Mouse (Mus musculus): ENCODE results near the gene Bloc1s6. TPM values are rescaled to one million over a fixed set of nuclear protein-coding genes. Genes with fewer than 3 reads are reported as not detected.

Bloc1s6 gene
- polyA plus RNA-seq, 1 experiment: 36.4 TPM

- H3K27ac ChIP-seq (ENCODE audit: insufficient read depth, low read length): no peak overlapping the region
- peaks cover 16% of the 10 kb centered on the region; the same call in 1 of the 2 replicates for H3K4me1 ChIP-seq (ENCODE audit: control insufficient read depth, insufficient read depth, low read length)
- H3K4me3 ChIP-seq (ENCODE audit: insufficient read depth, low read length): no peak overlapping the region
- TF ChIP-seq POLR2A (IDR thresholded peaks at IDR 0.05; ENCODE audit: low read depth, low read length) (no peak), CTCF (IDR thresholded peaks at IDR 0.05; ENCODE audit: borderline replicate concordance, insufficient read depth, low read length) (no peak)
Observed at GRCm38 (mm10) chr2:122712848-122713247, 25.5 kb upstream of the Bloc1s6 start.

GRCm38 (mm10) chr2:122715148-122715692 lies 23.1 kb upstream of the Bloc1s6 start:
- Histone ChIP-seq H3K4me3 (ENCODE audit: insufficient read depth, low read length) (no peak overlapping the region), H3K27ac (ENCODE audit: insufficient read depth, low read length) (no peak overlapping the region), H3K4me1 (ENCODE audit: control insufficient read depth, insufficient read depth, low read length) (peaks cover 20% of the 10 kb centered on the region)
- TF ChIP-seq CTCF (IDR thresholded peaks at IDR 0.05; ENCODE audit: borderline replicate concordance, insufficient read depth, low read length) (no peak), POLR2A (IDR thresholded peaks at IDR 0.05; ENCODE audit: low read depth, low read length) (no peak)

- H3K27ac ChIP-seq (ENCODE audit: insufficient read depth, low read length): no peak overlapping the region
- H3K4me1 ChIP-seq (ENCODE audit: control insufficient read depth, insufficient read depth, low read length): peaks cover 20% of the 10 kb centered on the region
- no peak overlapping the region for H3K4me3 ChIP-seq (ENCODE audit: insufficient read depth, low read length)
- TF ChIP-seq CTCF (IDR thresholded peaks at IDR 0.05; ENCODE audit: borderline replicate concordance, insufficient read depth, low read length) (no peak), POLR2A (IDR thresholded peaks at IDR 0.05; ENCODE audit: low read depth, low read length) (no peak)
Observed at GRCm38 (mm10) chr2:122716301-122716842, 21.9 kb upstream of the Bloc1s6 start.

- Histone ChIP-seq H3K4me3 (ENCODE audit: insufficient read depth, low read length) (no peak overlapping the region), H3K27ac (ENCODE audit: insufficient read depth, low read length) (no peak overlapping the region), H3K4me1 (ENCODE audit: control insufficient read depth, insufficient read depth, low read length) (peaks cover 20% of the 10 kb centered on the region)
- TF ChIP-seq POLR2A (IDR thresholded peaks at IDR 0.05; ENCODE audit: low read depth, low read length) (no peak), CTCF (IDR thresholded peaks at IDR 0.05; ENCODE audit: borderline replicate concordance, insufficient read depth, low read length) (no peak)
Observed at GRCm38 (mm10) chr2:122719232-122719631, 19.1 kb upstream of the Bloc1s6 start.

- TF ChIP-seq POLR2A (IDR thresholded peaks at IDR 0.05; ENCODE audit: low read depth, low read length) (no peak), CTCF (IDR thresholded peaks at IDR 0.05; ENCODE audit: borderline replicate concordance, insufficient read depth, low read length) (no peak)
- H3K4me3 ChIP-seq (ENCODE audit: insufficient read depth, low read length): no peak overlapping the region
- no peak overlapping the region for H3K27ac ChIP-seq (ENCODE audit: insufficient read depth, low read length)
- H3K4me1 ChIP-seq (ENCODE audit: control insufficient read depth, insufficient read depth, low read length): peaks cover 16% of the 10 kb centered on the region
Observed at GRCm38 (mm10) chr2:122720564-122720963, 17.7 kb upstream of the Bloc1s6 start.

GRCm38 (mm10) chr2:122725604-122726003 lies 12.7 kb upstream of the Bloc1s6 start:
- TF ChIP-seq POLR2A (IDR thresholded peaks at IDR 0.05; ENCODE audit: low read depth, low read length): no peak
- TF ChIP-seq CTCF (IDR thresholded peaks at IDR 0.05; ENCODE audit: borderline replicate concordance, insufficient read depth, low read length): no peak
- H3K27ac ChIP-seq (ENCODE audit: insufficient read depth, low read length): no peak overlapping the region
- no peaks in the 10 kb centered on the region for H3K4me1 ChIP-seq (ENCODE audit: control insufficient read depth, insufficient read depth, low read length)
- H3K4me3 ChIP-seq (ENCODE audit: insufficient read depth, low read length): no peak overlapping the region

GRCm38 (mm10) chr2:122731456-122731855 lies 6.8 kb upstream of the Bloc1s6 start:
- H3K27ac ChIP-seq (ENCODE audit: insufficient read depth, low read length): no peak overlapping the region
- H3K4me3 ChIP-seq (ENCODE audit: insufficient read depth, low read length): no peak overlapping the region
- TF ChIP-seq POLR2A (IDR thresholded peaks at IDR 0.05; ENCODE audit: low read depth, low read length) (no peak), CTCF (IDR thresholded peaks at IDR 0.05; ENCODE audit: borderline replicate concordance, insufficient read depth, low read length) (no peak)
- peaks cover 4% of the 10 kb centered on the region; the same call in 1 of the 2 replicates for H3K4me1 ChIP-seq (ENCODE audit: control insufficient read depth, insufficient read depth, low read length)

- TF ChIP-seq CTCF (IDR thresholded peaks at IDR 0.05; ENCODE audit: borderline replicate concordance, insufficient read depth, low read length): no peak
- no peak for TF ChIP-seq POLR2A (IDR thresholded peaks at IDR 0.05; ENCODE audit: low read depth, low read length)
- Histone ChIP-seq H3K27ac (ENCODE audit: insufficient read depth, low read length) (peak overlapping the region; percentile 56), H3K4me3 (ENCODE audit: insufficient read depth, low read length) (peak overlapping the region; percentile 83), H3K4me1 (ENCODE audit: control insufficient read depth, insufficient read depth, low read length) (peaks cover 7% of the 10 kb centered on the region)
Observed at GRCm38 (mm10) chr2:122739023-122739422, 720 bp downstream of the Bloc1s6 start.

GRCm38 (mm10) chr2:122746461-122746860 lies 8.2 kb downstream of the Bloc1s6 start:
- Histone ChIP-seq H3K27ac (ENCODE audit: insufficient read depth, low read length) (no peak overlapping the region), H3K4me1 (ENCODE audit: control insufficient read depth, insufficient read depth, low read length) (no peaks in the 10 kb centered on the region), H3K4me3 (ENCODE audit: insufficient read depth, low read length) (no peak overlapping the region)
- TF ChIP-seq CTCF (IDR thresholded peaks at IDR 0.05; ENCODE audit: borderline replicate concordance, insufficient read depth, low read length): no peak
- no peak for TF ChIP-seq POLR2A (IDR thresholded peaks at IDR 0.05; ENCODE audit: low read depth, low read length)

GRCm38 (mm10) chr2:122753739-122754343 lies 15.5 kb downstream of the Bloc1s6 start:
- TF ChIP-seq CTCF (IDR thresholded peaks at IDR 0.05; ENCODE audit: borderline replicate concordance, insufficient read depth, low read length): peak; percentile 78; the same call in 1 of the 2 replicates
- TF ChIP-seq POLR2A (IDR thresholded peaks at IDR 0.05; ENCODE audit: low read depth, low read length): no peak

More at GRCm38 (mm10) chr2:122753739-122754343, 15.5 kb downstream of the Bloc1s6 start:
- Histone ChIP-seq H3K4me1 (ENCODE audit: control insufficient read depth, insufficient read depth, low read length) (no peaks in the 10 kb centered on the region), H3K27ac (ENCODE audit: insufficient read depth, low read length) (no peak overlapping the region), H3K4me3 (ENCODE audit: insufficient read depth, low read length) (no peak overlapping the region)
